Mouse (Mus musculus): ENCODE measurements around the gene Mpig6b.

GRCm38 (mm10) chr17:35063466-35063865 is 2.5 kb downstream of the Mpig6b start:
- TF ChIP-seq POLR2A (IDR thresholded peaks at IDR 0.05; ENCODE audit: borderline replicate concordance, insufficient read depth, low read length) (no peak), CTCF (IDR thresholded peaks at IDR 0.05; ENCODE audit: borderline replicate concordance, insufficient read depth, low read depth, low read length) (no peak)

Data from cerebellum, adult 2 months (tissue).